Mouse (Mus musculus) embryonic fibroblast, embryonic 13.5 days (primary cell): Measurements from ENCODE around the gene Dbx1. TPM values are rescaled to one million over a fixed set of nuclear protein-coding genes. Genes with fewer than 3 reads are reported as not detected.

ENCODE experiments used
- H3K27ac ChIP-seq: 2 replicates; pipeline ENCODE4 v1.5.1; 2012; ENCODE audit warnings: low read length, control low read depth, inconsistent platforms; ENCODE audit not compliant: insufficient read depth
- H3K4me1 ChIP-seq: 2 replicates; pipeline ENCODE4 v1.6.1; 2011; ENCODE audit warnings: low read length; ENCODE audit not compliant: control insufficient read depth, insufficient read depth
- H3K4me3 ChIP-seq: 2 replicates; pipeline ENCODE4 v1.5.1; 2011; ENCODE audit warnings: mild to moderate bottlenecking, control low read depth, low read length; ENCODE audit not compliant: insufficient read depth
- CTCF ChIP-seq: IDR thresholded peaks from 2 replicates; pipeline ENCODE4 v1.5.1; 2011; ENCODE audit warnings: mild to moderate bottlenecking, control low read depth, low read length, moderate library complexity, borderline replicate concordance; ENCODE audit not compliant: insufficient read depth
- POLR2A ChIP-seq: IDR thresholded peaks from 2 replicates; pipeline ENCODE4 v1.6.1; 2011; ENCODE audit warnings: low read depth, mild to moderate bottlenecking, control low read depth, low read length, moderate library complexity
- polyA plus RNA-seq: library from polyadenylated mRNA; stranded (reverse); fragments of >200 nt; gene quantifications from 2 replicates; pipeline ENCODE4 v1.2.4, GENCODE M21; 2011; ENCODE audit warnings: low read depth; ENCODE audit not compliant: missing spikeins, insufficient read length

The Dbx1 gene
- polyA plus RNA-seq = not detected in 2 replicates

DNA sequence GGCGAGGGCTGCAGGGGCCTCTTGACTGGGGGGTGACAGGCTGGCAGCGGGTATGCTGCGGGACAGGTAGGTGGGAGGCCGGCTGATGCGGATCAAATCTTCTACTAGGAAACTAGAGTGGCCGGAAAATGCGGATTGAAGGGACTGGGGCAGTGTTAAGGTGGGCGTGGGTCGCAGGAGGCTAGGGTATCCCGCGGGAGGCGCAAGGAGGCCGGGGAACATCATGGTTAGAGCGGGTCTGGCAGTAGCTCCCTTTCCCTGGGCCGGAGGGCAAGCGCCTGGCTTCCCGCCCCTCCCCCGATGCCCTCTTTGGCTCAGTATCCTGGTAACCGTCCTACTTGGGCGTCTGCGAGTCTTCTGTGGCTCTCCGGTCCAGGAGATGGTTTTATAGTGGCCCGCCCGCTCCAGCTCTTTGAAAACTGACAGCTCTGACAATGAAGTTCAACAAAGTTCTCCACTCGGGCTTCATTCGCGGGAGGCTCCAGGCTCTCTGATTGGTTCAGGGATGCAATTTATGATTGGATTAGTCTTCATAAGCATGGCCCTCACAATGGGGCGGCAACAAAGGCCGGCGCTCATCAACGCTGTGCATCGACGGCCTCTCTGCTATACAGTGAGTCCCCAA lies at the start of gene Dbx1:
Gene Dbx1, minus strand, starts transcription at position 359 of the 625 bp plus-strand sequence.
- TF ChIP-seq CTCF (no peak), POLR2A (no peak)
- H3K27ac ChIP-seq = no peak within 1 kb of the TSS
- H3K4me1 ChIP-seq = no peaks in the 10 kb centered on the region; the same call in 1 of the 2 replicates
- H3K4me3 ChIP-seq = no peak within 1 kb of the TSS

DNA sequence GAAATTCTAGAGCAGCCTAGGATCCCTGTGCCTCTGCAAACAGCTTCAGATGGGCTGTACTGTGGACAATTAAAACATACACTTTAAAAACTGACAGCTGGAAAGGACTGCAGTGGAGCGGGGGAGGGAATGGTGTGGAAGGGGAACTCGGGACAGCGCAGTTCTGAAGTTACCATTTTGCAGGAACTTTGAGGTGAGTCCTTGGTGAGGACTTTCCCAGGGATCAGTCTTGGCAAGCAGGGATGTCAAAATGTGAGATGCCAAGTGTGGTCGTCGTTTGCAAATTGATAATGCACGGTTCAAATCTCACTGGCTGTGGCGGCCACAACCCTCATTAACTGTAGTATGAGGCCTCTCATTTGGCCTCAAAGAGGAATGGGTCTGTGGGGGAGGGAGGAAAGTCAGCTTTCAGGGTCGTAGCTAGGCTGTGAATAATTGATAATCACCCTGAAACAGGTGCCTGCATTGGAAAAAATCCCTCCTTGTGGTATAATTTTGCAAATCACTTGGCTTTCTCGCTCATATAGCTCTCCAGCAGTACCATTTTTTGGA lies 42.3 kb upstream of the Dbx1 start:
- Histone ChIP-seq H3K27ac (no peak overlapping the region), H3K4me3 (no peak overlapping the region)

DNA sequence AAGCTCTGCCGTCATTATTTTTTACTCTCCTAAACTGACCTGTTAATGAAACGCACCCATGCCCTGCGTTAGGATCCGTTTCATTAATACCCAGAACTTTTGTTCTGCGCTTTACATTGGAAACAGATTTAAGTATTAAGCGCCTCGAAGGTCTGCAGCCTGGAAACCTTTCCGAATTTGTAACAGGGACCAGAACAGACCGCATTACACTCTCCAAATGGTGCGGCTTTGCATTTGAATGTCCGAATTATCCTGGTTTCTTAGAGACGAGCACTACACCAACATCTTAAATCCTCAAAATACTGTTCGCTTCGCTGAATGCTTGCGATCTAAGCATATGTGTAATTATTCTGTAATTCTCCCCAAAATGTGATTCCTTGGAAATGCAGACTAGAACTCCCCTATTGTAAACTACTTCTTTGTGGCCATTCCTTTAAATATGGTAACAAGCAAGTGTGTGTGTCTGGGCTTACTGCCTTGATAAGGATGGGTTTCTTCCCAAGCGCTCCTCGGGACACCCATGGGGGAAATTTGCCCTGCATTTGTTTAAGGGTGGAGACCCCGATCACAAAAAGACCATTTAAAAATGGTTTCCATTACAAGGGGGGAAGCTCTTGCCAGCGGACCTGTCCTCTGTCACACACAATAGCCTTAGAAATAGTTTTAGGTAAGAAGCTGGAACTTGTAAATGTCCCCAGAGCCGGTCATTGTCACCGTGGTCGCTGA lies 41.6 kb upstream of the Dbx1 start:
- Histone ChIP-seq H3K27ac (no peak overlapping the region), H3K4me3 (no peak overlapping the region), H3K4me1 (no peaks in the 10 kb centered on the region)
- TF ChIP-seq POLR2A = no peak
- no peak for TF ChIP-seq CTCF

More for the DNA sequence above, 42.3 kb upstream of the Dbx1 start:
- no peaks in the 10 kb centered on the region for H3K4me1 ChIP-seq
- TF ChIP-seq CTCF (no peak), POLR2A (no peak)

DNA sequence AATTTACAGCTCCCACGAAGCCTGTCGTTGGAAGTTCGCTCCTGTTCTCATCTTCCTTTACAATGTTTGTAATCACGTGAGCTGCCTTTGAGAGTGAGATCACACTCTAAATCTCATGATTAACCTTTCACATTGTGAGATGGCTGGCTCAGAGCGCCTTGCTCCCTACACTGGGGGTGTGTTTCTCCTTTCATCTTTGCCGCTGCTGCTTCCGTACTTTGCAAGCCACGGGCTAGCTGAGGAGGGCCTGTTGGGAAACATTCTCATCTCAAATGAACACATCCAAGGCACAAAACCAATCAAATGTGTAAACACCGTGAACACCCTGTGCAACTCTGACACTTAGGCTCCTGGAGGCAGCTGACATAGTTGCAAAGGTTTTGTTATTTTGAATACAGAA lies 40.5 kb upstream of the Dbx1 start:
- Histone ChIP-seq H3K4me1 (no peaks in the 10 kb centered on the region), H3K27ac (no peak overlapping the region), H3K4me3 (no peak overlapping the region)
- TF ChIP-seq POLR2A (no peak), CTCF (no peak)

DNA sequence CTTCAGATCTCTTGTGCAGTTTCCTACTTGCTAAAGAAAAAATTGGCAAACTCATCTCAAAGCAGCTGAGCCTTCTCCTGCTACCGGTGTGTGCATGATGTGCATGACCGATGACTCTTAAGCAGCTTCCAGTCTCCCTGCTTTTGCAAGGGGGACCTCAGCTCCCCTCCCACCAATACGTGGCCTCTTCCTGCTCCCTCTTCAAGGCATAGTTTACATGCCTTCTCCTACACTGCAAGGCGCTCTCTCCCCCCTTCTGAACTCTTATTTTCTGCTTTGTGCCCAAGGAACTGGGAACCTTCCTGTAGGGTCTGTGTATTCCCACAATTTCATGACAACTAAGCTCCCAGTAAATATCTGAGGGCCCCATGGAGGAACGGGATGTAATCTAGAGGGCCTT lies 40.0 kb upstream of the Dbx1 start:
- no peak for TF ChIP-seq POLR2A
- TF ChIP-seq CTCF = no peak
- H3K27ac ChIP-seq = no peak overlapping the region
- no peaks in the 10 kb centered on the region for H3K4me1 ChIP-seq
- no peak overlapping the region for H3K4me3 ChIP-seq

DNA sequence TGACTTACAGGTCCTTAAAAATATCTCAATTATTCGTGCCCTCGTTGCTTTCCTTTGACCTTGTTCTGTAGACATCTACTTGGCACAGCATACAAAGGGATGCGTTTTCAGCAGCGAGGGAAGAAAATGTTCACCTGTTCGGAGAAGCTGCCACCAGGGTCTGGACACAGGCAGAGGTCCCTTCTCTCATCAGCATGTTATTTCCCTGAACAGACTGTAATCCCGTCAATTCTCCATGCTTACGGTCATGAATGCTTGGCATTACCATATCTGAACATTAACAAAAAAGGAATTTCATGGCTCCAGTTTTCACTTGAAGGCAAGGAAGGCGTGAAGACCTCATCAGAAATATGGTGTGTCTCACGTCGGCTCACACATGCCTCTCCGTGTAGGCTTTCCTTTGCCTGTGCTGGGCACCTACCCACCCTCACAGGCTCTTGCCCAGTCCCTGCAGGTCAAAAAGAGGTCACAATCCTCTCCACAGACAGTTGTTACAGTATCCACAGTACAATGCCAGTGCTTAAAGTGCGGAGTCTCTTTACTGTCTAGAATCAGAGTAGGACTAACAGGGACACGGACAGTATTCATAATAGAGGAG lies 31.7 kb upstream of the Dbx1 start:
- no peaks in the 10 kb centered on the region for H3K4me1 ChIP-seq
- TF ChIP-seq CTCF (no peak), POLR2A (no peak)

DNA sequence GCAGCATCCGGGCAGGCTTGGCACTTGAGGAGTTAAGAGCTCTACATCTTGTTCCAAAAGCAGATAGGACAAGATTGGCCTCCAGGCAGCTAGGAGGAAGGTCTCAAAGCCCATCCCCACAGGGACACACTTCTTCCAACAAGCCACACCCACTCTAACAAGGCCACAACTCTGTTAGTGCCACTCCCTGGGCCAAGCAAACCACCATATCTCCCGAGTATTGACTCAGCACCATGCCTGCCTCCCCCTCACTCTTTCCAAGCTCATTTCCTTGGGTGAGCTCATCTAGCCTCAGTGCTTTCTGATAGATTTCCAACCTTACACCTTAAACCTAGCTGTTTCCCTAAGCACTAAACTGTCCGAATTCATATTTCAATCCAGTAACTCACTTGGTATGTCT lies 26.9 kb upstream of the Dbx1 start:
- no peak overlapping the region for H3K4me3 ChIP-seq
- H3K4me1 ChIP-seq = no peaks in the 10 kb centered on the region
- TF ChIP-seq POLR2A (no peak), CTCF (no peak)
- H3K27ac ChIP-seq = no peak overlapping the region

More for the DNA sequence above, 31.7 kb upstream of the Dbx1 start:
- no peak overlapping the region for H3K27ac ChIP-seq
- no peak overlapping the region for H3K4me3 ChIP-seq

DNA sequence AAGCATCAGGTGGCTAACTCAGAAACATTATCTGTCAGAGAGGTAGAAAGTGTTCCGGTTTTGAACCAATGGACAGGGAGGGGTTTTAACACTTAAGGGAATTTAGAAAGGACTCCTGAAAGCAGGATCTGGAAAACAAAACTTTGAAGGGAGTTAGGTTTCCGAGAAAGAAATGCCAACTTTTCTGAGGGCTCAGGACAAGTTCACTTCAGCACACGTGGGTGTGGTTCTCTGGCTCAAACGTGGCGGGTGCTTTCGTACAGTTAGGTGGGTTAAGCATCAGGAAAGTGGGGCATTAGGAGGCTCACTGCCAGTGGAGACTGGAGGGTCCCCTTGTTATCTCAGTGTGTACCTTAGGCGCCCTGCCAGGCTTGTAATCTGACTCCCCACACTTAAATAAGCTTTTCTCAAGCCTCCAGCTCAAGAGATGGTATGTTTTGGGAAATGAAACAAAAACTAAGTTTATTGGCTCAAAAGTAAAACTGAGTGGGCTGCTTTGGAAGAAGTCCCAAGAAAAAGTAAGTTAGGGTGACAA lies 25.9 kb upstream of the Dbx1 start:
- no peaks in the 10 kb centered on the region for H3K4me1 ChIP-seq
- H3K4me3 ChIP-seq = peak overlapping the region; percentile 8; the same call in 1 of the 2 replicates
- H3K27ac ChIP-seq = no peak overlapping the region
- no peak for TF ChIP-seq CTCF
- no peak for TF ChIP-seq POLR2A

DNA sequence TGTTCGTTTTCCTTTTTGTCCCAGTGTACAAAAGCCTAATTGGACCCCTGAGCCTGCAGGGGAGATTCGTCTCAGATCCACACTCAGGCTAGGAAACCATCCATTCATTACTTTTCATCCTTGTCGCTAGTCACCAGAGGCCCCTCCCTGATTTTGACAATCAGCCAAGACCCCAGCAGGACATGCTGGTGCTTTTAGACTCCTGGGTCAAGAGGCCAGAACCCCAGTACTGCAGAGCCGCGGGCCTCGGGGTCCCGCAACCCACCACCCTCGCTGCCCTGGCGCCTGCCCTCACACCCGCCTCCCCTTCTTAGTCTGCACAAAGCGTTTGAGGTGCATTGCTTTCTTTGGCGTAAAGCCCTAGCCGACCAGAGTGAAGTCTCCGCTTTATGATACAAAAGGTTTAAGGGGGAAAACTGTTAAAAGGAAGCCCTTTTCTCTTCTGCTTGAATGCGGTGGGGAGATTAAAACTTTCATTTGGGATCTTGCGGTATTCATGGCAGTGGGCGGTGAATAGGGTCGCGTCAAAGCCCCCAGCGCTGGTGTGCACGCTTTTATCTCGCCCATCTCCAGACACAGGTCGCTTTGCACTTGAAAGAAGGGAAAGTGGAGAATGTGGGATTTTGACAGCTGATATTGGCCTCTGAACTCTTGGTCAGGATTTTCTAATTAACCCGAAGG lies 25.3 kb upstream of the Dbx1 start:
- no peak for TF ChIP-seq CTCF
- Histone ChIP-seq H3K27ac (no peak overlapping the region), H3K4me3 (peak overlapping the region; percentile 8; the same call in 1 of the 2 replicates), H3K4me1 (no peaks in the 10 kb centered on the region)
